Mouse (Mus musculus) stomach, embryonic 14.5 days (tissue): Measurements from ENCODE around the gene Cd4. TPM values are rescaled to one million over a fixed set of nuclear protein-coding genes. Genes with fewer than 3 reads are reported as not detected.

Experiments used
- ATAC-seq: fragments of 200-750 bp; cut with Nextera tagmentation; 2 replicates; pipeline ENCODE4 v1.8.0; 2017; ENCODE audit warnings: low read depth, moderate TSS enrichment; ENCODE audit not compliant: insufficient number of reproducible peaks, insufficient read depth, low FRiP score
- H3K27ac ChIP-seq: fragments of 300-500 bp; sonication (generic); 2 replicates; pipeline ENCODE4 v1.5.1; 2014; ENCODE audit warnings: mild to moderate bottlenecking, low read length, moderate library complexity, mixed read lengths
- H3K27me3 ChIP-seq: fragments of 300-500 bp; sonication (generic); 2 replicates; pipeline ENCODE4 v1.6.1; 2014; ENCODE audit warnings: low read length, control low read depth, mixed read lengths; ENCODE audit not compliant: control insufficient read depth, insufficient read depth
- H3K36me3 ChIP-seq: fragments of 300-500 bp; sonication (generic); 2 replicates; pipeline ENCODE4 v1.6.1; 2014; ENCODE audit warnings: mild to moderate bottlenecking, control low read depth, low read length, moderate library complexity, mixed read lengths; ENCODE audit not compliant: control insufficient read depth, insufficient read depth
- H3K4me1 ChIP-seq: fragments of 300-500 bp; sonication (generic); 2 replicates; pipeline ENCODE4 v1.6.1; 2014; ENCODE audit warnings: low read length, control low read depth, mixed read lengths; ENCODE audit not compliant: control insufficient read depth, insufficient read depth
- H3K4me2 ChIP-seq: fragments of 300-500 bp; sonication (generic); replicated peaks from 2 replicates; pipeline ENCODE4 v1.6.1; 2014; ENCODE audit warnings: low read depth, low read length, control low read depth
- H3K4me3 ChIP-seq: fragments of 300-500 bp; sonication (generic); 2 replicates; pipeline ENCODE4 v1.5.1; 2014; ENCODE audit warnings: low read depth, low read length, control low read depth
- H3K9ac ChIP-seq: fragments of 300-500 bp; sonication (generic); replicated peaks from 2 replicates; pipeline ENCODE4 v1.6.1; 2014; ENCODE audit warnings: low read depth, mild to moderate bottlenecking, control low read depth, low read length, moderate library complexity, mixed read lengths
- H3K9me3 ChIP-seq: fragments of 300-500 bp; sonication (generic); 2 replicates; pipeline ENCODE4 v1.6.1; 2016; ENCODE audit warnings: low read depth, low read length, control low read depth; ENCODE audit not compliant: control insufficient read depth
- WGBS: fragments of 180-500 bp; shearing (Covaris S2); extraction: QIAGEN DNeasy Blood & Tissue Kit; methylation state at CpG from one replicate; pipeline ENCODE4 v1.1.7; 2014; 5-methylcytosine and 5-hydroxymethylcytosine counted together
- polyA plus RNA-seq: library from polyadenylated mRNA; unstranded; fragments of >200 nt; fragmentation: Nextera tagmentation; extraction: Ambion mirVana; gene quantifications from 2 replicates; pipeline ENCODE4 v1.2.1, GENCODE M21; 2014

The Cd4 gene
- polyA plus RNA-seq, 1 experiment from 2014 or later = 0.43 TPM

DNA sequence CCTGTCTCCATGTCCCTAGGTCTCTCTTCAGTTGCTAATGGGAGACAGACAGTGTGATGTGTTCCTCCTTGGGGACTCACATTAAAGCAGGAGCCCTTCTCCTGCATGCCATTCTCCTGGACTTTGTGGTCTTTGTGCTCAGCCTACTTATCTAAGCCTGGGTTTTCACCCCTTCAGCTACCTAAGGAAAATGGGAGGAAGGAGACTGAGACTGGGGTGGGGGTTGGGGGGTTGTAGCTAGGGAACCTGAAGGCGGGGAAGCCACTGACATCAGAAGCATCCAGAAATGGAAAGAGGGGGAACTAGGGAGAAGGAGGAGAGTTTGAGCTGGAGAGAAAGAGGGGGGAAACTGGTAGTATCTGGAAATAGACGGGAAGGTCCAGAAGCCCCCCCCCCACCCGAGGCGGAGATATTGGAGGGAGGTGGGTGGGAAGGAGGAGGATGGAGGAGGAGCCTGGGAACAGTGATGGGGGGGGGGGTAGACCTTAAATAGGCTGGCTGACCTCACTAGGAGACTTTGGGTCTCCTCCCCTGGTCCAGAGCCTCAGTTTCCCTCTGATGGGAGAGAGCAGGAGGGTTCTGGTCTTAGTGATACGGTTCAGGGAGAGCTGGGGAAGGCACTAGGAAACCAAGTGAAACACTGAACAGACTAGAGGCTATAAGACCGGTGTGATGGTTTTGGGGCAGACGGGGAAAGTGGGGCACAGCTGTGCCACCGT, 25.5 kb downstream of the Cd4 start:
- H3K27me3 ChIP-seq = no peaks in the 10 kb centered on the region
- H3K36me3 ChIP-seq = no peaks in the 10 kb centered on the region
- H3K9me3 ChIP-seq = no peaks in the 10 kb centered on the region
- WGBS = 14% methylated on average over 8 of the region's 8 CpGs
- peak overlapping the region; percentile 79 for H3K4me2 ChIP-seq
- H3K9ac ChIP-seq = no peak overlapping the region
- H3K27ac ChIP-seq = no peak overlapping the region
- H3K4me3 ChIP-seq = peak overlapping the region; percentile 46; the same call in 1 of the 2 replicates
- H3K4me1 ChIP-seq = peaks cover 14% of the 10 kb centered on the region; the same call in 1 of the 2 replicates
- ATAC-seq = no peak

DNA sequence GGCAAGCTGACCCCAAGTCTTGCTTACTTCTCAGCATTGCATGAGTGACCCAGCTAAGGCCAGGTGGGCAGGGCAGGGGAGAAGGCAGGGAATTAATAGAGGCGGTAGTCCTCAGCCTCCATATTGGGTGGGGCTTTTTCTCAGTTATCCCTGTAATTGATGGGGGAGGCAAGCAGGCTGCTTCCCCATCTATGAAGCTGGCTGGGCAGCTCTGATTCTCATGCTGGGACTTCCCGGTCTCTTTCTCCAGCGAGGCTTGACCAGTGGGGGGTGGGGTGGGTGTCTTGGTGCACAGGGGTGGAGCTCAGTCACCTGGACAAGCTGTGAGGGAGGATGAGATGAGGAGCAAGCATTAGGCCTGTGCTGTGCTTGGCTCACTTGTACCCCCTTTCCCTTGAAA, 26.2 kb downstream of the Cd4 start:
- H3K9ac ChIP-seq = no peak overlapping the region
- WGBS = 35% methylated on average over 3 of the region's 3 CpGs
- no peak overlapping the region for H3K4me2 ChIP-seq
- H3K27me3 ChIP-seq = no peaks in the 10 kb centered on the region
- no peak for ATAC-seq
- H3K27ac ChIP-seq = no peak overlapping the region
- H3K9me3 ChIP-seq = no peaks in the 10 kb centered on the region
- peaks cover 14% of the 10 kb centered on the region; the same call in 1 of the 2 replicates for H3K4me1 ChIP-seq
- H3K36me3 ChIP-seq = no peaks in the 10 kb centered on the region
- H3K4me3 ChIP-seq = no peak overlapping the region

DNA sequence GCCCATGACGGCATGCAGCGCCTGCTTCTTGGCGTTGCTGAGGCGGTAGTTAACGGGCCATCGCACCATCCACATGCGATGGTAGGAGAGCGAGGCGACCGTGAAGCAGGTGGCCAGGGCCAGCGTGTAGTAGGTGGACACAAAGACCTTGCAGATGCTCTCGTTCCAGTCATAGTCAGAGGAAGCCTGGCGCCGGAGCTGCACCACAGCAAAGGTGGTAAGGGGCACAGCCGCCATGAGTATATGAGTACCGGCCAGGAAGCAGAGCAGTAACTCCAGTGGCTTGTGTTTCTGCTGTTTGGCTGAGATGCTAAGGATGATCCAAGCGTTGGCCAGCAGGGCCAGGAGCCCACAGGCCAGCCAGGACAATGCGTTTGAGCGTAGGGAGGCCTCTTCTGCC, 26.8 kb downstream of the Cd4 start:
- Histone ChIP-seq H3K4me2 (no peak overlapping the region), H3K27ac (no peak overlapping the region), H3K27me3 (no peaks in the 10 kb centered on the region), H3K9me3 (no peaks in the 10 kb centered on the region), H3K36me3 (no peaks in the 10 kb centered on the region), H3K4me3 (no peak overlapping the region), H3K4me1 (peaks cover 14% of the 10 kb centered on the region; the same call in 1 of the 2 replicates), H3K9ac (no peak overlapping the region)
- no peak for ATAC-seq
- WGBS = 81% methylated on average over 19 of the region's 19 CpGs

DNA sequence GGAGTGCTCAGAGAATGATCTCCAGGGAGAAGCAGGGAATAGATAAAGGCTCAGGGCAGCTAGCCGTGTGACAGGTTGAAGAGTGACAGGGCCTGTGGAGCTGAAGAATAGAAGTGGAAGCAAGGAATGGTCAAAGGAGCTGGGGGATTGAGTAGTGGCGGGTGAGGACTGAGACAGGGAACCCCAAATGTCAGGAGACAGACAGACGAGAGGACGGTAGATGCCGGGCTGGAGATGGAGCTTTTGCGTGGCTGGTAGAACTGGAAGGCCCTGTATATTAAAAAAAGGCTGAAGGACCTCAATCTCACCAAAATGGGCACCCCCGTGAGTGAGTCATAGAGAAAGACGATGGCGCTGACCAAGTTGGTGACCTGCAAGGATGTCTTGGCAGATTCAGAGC, 27.5 kb downstream of the Cd4 start:
- no peak overlapping the region for H3K27ac ChIP-seq

DNA sequence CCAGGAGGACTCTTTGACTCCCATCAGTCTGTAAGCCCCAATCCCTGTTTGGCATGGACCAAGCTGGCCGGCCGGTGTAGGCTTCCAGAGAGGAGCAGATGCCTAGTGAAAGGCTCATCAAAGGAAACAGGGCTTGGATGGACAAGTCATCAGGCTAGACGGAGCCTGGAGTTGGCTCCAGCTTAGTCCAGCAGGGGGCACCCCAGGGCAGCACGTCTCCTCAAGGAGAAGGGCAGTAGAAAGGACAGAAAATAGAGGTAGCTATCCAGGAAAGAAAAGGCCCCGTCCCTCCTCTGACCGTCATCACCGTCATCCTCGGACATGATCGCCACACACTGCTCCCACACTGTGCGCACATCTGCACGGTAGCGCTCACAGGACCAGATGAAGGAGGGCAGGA, 28.3 kb downstream of the Cd4 start:
- Histone ChIP-seq H3K9ac (no peak overlapping the region), H3K4me2 (no peak overlapping the region), H3K27ac (no peak overlapping the region), H3K4me1 (peaks cover 17% of the 10 kb centered on the region; the same call in 1 of the 2 replicates), H3K27me3 (no peaks in the 10 kb centered on the region), H3K4me3 (no peak overlapping the region), H3K36me3 (no peaks in the 10 kb centered on the region), H3K9me3 (no peaks in the 10 kb centered on the region)
- no peak for ATAC-seq
- WGBS = 9% methylated on average over 12 of the region's 12 CpGs

More for the DNA sequence above, 27.5 kb downstream of the Cd4 start:
- no peaks in the 10 kb centered on the region for H3K36me3 ChIP-seq
- WGBS = 89% methylated on average over 9 of the region's 9 CpGs
- no peaks in the 10 kb centered on the region for H3K9me3 ChIP-seq
- no peak overlapping the region for H3K4me3 ChIP-seq
- H3K4me1 ChIP-seq = peaks cover 14% of the 10 kb centered on the region; the same call in 1 of the 2 replicates
- no peak for ATAC-seq
- H3K27me3 ChIP-seq = no peaks in the 10 kb centered on the region
- H3K9ac ChIP-seq = no peak overlapping the region
- H3K4me2 ChIP-seq = no peak overlapping the region

DNA sequence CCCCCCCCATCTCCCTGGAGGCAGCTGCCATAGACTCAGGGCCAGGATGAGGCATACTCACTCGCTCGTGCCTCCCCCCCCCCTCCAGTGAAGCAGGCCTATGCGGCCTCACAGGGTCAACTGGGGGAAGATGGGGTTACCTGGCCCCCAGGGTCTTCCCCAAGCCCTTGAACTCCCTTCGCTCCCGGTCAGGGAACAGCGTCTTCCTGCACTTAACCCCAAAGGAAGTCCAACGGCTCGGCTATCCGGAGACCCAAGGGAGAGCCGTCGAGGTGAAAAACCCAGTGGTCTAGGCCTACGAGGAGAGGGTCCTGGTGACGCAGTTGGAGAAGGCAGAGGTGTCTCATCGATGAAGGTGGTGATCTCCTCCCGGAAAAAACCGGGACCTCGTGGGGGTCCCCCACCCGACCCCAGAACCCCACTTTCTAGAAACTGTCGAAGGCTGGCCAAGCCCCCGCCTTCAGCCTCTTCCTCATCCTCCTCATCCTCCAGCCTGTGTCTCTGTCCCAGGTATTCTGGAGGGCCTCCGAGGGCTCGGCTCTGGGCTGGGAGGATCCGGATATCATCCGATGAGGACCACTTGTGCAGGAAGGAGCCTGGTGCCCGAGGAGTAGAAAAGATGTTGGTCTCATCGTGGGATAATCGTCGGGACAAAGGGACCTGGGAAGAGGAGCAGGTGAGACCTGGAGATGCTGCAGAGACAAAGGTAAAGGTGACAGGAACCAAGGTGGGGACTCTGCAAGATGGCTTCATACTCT, 29.3 kb downstream of the Cd4 start:
- no peak overlapping the region for H3K4me3 ChIP-seq
- ATAC-seq = no peak
- H3K9ac ChIP-seq = no peak overlapping the region

DNA sequence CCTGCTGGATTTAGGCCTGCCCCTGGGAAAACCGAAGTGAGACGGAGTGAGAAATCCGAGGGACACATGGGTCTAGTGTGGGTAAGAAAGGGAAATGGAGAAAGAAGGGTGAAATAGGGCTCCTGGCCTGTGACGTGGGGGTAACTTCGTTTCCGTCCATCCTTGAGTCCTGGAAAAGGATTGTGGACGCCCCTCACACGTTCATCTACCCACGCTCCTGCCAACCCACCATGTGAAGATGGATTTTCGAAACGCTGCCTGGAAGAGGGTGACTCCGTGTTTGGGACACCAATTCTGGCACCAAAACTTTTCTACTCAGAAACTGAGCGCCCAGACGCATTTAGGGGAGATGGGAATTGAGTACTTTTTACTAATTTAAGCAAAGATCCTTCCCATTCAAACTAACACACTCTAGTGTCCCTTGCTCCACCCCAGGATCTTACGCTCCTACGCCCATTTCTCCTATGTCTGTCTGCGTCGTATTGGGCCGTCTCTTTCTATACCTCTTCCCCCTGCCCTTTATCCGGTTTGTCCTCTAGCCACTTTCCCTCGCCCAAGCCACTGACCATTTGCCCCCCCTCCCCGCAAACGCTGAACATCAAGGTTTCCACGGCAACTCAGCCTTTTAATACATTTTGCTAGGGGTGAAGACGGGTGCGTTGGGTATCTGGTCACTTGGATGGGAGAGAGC, 30.0 kb downstream of the Cd4 start:
- 23% methylated on average over 26 of the region's 26 CpGs for WGBS
- Histone ChIP-seq H3K4me3 (peak overlapping the region; percentile 66), H3K27ac (peak overlapping the region; percentile 96; the same call in 1 of the 2 replicates), H3K4me1 (peaks cover 11% of the 10 kb centered on the region; the same call in 1 of the 2 replicates), H3K36me3 (no peaks in the 10 kb centered on the region; the same call in 1 of the 2 replicates), H3K27me3 (no peaks in the 10 kb centered on the region), H3K9me3 (no peaks in the 10 kb centered on the region), H3K9ac (peak overlapping the region; percentile 93; the same call in 1 of the 2 replicates), H3K4me2 (peak overlapping the region; percentile 73)
- no peak for ATAC-seq

More for the DNA sequence above, 29.3 kb downstream of the Cd4 start:
- Histone ChIP-seq H3K4me2 (0 out of 2 replicates have a peak overlapping the region, but pooled peaks have one; percentile 73), H3K27ac (no peak overlapping the region), H3K36me3 (no peaks in the 10 kb centered on the region; the same call in 1 of the 2 replicates), H3K9me3 (no peaks in the 10 kb centered on the region), H3K4me1 (peaks cover 15% of the 10 kb centered on the region; the same call in 1 of the 2 replicates), H3K27me3 (no peaks in the 10 kb centered on the region)
- 70% methylated on average over 28 of the region's 28 CpGs for WGBS
